ENCODE assay signal across 22 mouse cellular contexts in genomic region chr1:159566046-159566445, GRCm38 (mm10). TPM values are rescaled to one million over a fixed set of nuclear protein-coding genes. Genes with fewer than 3 reads are reported as not detected.
A peak's percentile ranks its signal among the peaks of the same experiment; 100 is the strongest.
DNase-seq lines count a peak whose midpoint lies in the region; ATAC-seq and TF ChIP-seq lines count a peak whose summit lies in the region.
"Had no signal": no experiment of that assay in that cellular context is flagged by ENCODE, and none has a peak within 500 bp of the region (broad histone marks: within the 10 kb centered on the region; RNA-seq: fewer than 3 reads in every experiment).

No protein-coding gene starts in this region.

- no peak for DNase-seq in kidney, postnatal 0 days (ENCODE audit: low spot score)
- peak; percentile 3 for DNase-seq in 416B (ENCODE audit: low read depth)
- DNase-seq in A20 (ENCODE audit: low read depth, low spot score), result peak; percentile 3
- DNase-seq in R1 (ENCODE audit: low read depth, low spot score), result peak; percentile 54
- no peak for DNase-seq in right cerebral cortex, postnatal 25 days
- DNase-seq in ovary, postnatal 14 days (ENCODE audit: low spot score), result no peak
- no peak for DNase-seq in frontal cortex, postnatal 36 days (ENCODE audit: low spot score in 2 of 2)
- DNase-seq: cerebellum, postnatal 10 days; heart, postnatal 36 days; layer of hippocampus, postnatal 36 days; left cerebral cortex, postnatal 4 days; liver; lung, adult 18-20 months; lung, postnatal 14 days had no signal

- no peaks in the 10 kb centered on the region for H3K27me3 ChIP-seq in kidney, postnatal 0 days (ENCODE audit: insufficient read depth, low read length)
- no peaks in the 10 kb centered on the region for H3K27me3 ChIP-seq in kidney, embryonic 16.5 days (ENCODE audit: insufficient read depth, low read length)
- H3K27me3 ChIP-seq: embryonic facial prominence, embryonic 12.5 days; forebrain, embryonic 15.5 days; kidney, embryonic 15.5 days had no signal

- no peaks in the 10 kb centered on the region for H3K4me1 ChIP-seq in kidney, postnatal 0 days (replicated peaks; ENCODE audit: insufficient read depth, low read length)
- 0 out of 2 replicates have a peak, but pooled peaks cover 3% of the 10 kb centered on the region for H3K4me1 ChIP-seq in kidney, embryonic 16.5 days (ENCODE audit: insufficient read depth, low read length)
- H3K4me1 ChIP-seq: embryonic facial prominence, embryonic 12.5 days had no signal

- H3K4me2 ChIP-seq in kidney, postnatal 0 days (ENCODE audit: low read length), result no peak overlapping the region
- no peak overlapping the region for H3K4me2 ChIP-seq in kidney, embryonic 16.5 days (replicated peaks; ENCODE audit: low read depth, low read length)
- H3K4me2 ChIP-seq: embryonic facial prominence, embryonic 12.5 days; forebrain, embryonic 15.5 days; hindbrain, embryonic 14.5 days; kidney, embryonic 15.5 days had no signal

- WGBS in kidney, postnatal 0 days, result 81% methylated on average over 6 of the region's 6 CpGs
- WGBS in kidney, embryonic 16.5 days, result 76% methylated on average over 6 of the region's 6 CpGs

- no peaks in the 10 kb centered on the region for H3K9me3 ChIP-seq in kidney, postnatal 0 days (replicated peaks; ENCODE audit: low read length)
- H3K9me3 ChIP-seq in kidney, embryonic 16.5 days (ENCODE audit: low read length), result no peaks in the 10 kb centered on the region
- H3K9me3 ChIP-seq: embryonic facial prominence, embryonic 12.5 days; forebrain, embryonic 15.5 days; kidney, embryonic 15.5 days had no signal

- peak; percentile 17; the same call in 1 of the 2 replicates for TF ChIP-seq CTCF in kidney, postnatal 0 days (IDR thresholded peaks at IDR 0.05; ENCODE audit: low read depth)

- no peak overlapping the region for H3K27ac ChIP-seq in kidney, postnatal 0 days
- H3K27ac ChIP-seq in kidney, embryonic 16.5 days (ENCODE audit: low read length), result no peak overlapping the region
- H3K27ac ChIP-seq: embryonic facial prominence, embryonic 12.5 days; hindbrain, embryonic 14.5 days; kidney, embryonic 15.5 days had no signal

- H3K9ac ChIP-seq in kidney, postnatal 0 days (ENCODE audit: low read depth, low read length), result no peak overlapping the region
- H3K9ac ChIP-seq in kidney, embryonic 16.5 days (replicated peaks; ENCODE audit: low read length), result no peak overlapping the region
- H3K9ac ChIP-seq: embryonic facial prominence, embryonic 12.5 days; forebrain, embryonic 15.5 days; hindbrain, embryonic 14.5 days; kidney, embryonic 15.5 days had no signal

- H3K4me3 ChIP-seq in kidney, postnatal 0 days (replicated peaks; ENCODE audit: low read depth, low read length), result no peak overlapping the region
- no peak overlapping the region for H3K4me3 ChIP-seq in kidney, embryonic 16.5 days (ENCODE audit: low read length)
- H3K4me3 ChIP-seq: embryonic facial prominence, embryonic 12.5 days; erythroblast, embryonic 14.5 days; forebrain, embryonic 15.5 days; kidney, embryonic 15.5 days had no signal

- no peak for ATAC-seq in kidney, postnatal 0 days (replicated peaks; ENCODE audit: low FRiP score, low read depth)
- ATAC-seq in kidney, embryonic 16.5 days (ENCODE audit: low FRiP score, low TSS enrichment), result no peak
- ATAC-seq: forebrain, embryonic 15.5 days; intestine, postnatal 0 days had no signal

- no peaks in the 10 kb centered on the region for H3K36me3 ChIP-seq in kidney, postnatal 0 days (ENCODE audit: insufficient read depth, low read length)
- H3K36me3 ChIP-seq in kidney, embryonic 16.5 days (ENCODE audit: insufficient read depth, low read length), result no peaks in the 10 kb centered on the region
- H3K36me3 ChIP-seq: embryonic facial prominence, embryonic 12.5 days; forebrain, embryonic 15.5 days; kidney, embryonic 15.5 days had no signal

RNA-seq across cellular contexts. Expression of gene Tnr, which starts 42.5 kb away (rescaled TPM):
- polyA plus RNA-seq in kidney, postnatal 0 days (2015; fragmentation: Nextera tagmentation; extraction: Ambion mirVana), result not detected in 2 replicates
- polyA plus RNA-seq in kidney, embryonic 16.5 days (2015; fragmentation: Nextera tagmentation; extraction: Ambion mirVana), result 0.06 TPM in 1 of 2 replicates, not detected in the other
- polyA plus RNA-seq: erythroblast, embryonic 14.5 days; heart, embryonic 14.5 days; kidney, embryonic 15.5 days had no signal

Comparison
In these comparisons a context has a peak if more than half of its experiments do, and no peak if none do; other contexts are left out.
1. DNase-seq: peak in 416B (single experiment), A20 (single experiment) and R1 (single experiment); none in kidney, postnatal 0 days (single experiment), right cerebral cortex, postnatal 25 days (single experiment), ovary, postnatal 14 days (single experiment) and frontal cortex, postnatal 36 days (0 of 2).